Mouse (Mus musculus): ENCODE data around the gene Gm19345.

Gene Gm19345

GRCm38 (mm10) chr7:19871137-19871621, 19.4 kb downstream of the Gm19345 start:
- DNase-seq (ENCODE audit: low read depth, low spot score) = no peak

DNA sequence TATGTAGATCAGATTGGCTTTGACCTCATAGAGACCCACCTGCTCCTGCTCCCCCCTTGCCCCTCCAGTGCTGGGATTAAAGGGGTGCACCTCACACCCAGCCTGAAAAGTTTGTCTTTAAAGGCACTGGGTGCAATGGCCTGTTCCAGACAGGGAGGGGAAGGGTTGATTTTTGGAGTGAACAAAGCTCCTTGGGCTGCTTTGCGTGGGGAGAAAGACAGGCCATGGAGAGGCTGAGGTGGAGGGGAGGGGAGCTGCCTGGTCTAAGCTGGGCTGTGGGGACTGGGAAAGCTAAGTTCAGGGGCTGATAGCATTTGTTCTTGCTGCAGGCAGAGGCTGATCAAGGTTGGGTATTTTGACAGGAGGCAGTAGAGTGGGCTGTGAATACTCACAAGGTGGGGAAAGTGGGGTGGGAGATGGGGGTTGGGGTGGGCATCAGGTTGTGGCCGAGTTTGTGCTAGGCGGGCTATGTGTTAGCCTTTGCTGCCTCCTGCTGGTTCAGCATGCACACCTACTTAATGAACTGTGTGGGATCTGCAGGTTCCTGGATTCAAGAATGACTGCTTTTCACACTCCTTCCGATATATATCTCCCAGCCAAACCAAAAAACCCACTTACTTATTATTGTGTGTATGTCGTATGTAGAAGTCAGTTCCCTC, 20.3 kb downstream of the Gm19345 start:
- peak; percentile 49 for DNase-seq (ENCODE audit: low read depth, low spot score)

DNA sequence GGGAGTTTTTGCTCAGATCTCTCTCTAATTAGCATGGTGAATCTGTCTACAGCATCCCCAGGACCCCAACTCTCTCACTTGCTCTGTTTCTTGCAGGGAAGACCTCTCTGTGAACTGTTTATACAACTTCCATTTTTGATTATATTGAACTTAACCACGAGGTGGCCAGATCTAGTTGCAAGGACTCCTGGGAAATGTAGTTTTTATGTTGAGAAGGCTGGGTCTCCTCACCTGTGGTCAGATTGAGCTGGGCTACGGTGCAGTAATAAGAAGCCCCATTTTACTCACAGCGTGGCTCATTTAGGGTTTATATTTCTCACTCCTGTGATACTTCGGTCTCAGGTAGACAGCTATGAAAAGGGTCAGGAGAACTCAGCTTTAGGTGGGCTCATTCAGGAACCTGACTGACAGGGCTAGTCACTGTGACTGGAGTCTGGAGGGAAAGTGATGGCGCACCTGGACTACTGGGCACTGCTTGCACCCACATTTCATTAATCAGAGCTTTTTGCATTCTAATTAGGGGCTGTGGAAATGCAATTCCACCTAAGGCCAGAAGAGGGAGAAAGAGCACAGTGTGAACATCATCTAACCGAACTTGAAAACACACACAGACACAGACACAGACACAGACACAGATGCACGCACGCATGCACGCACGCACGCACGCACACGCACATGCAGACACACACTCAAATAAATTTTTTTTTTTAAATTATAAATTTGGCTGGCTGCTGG, 24.3 kb downstream of the Gm19345 start:
- peak; percentile 70 for DNase-seq (ENCODE audit: low read depth, low spot score)

- peak; percentile 53 for DNase-seq (ENCODE audit: low read depth, low spot score)
Observed at GRCm38 (mm10) chr7:19876781-19877425, 25.1 kb downstream of the Gm19345 start.

GRCm38 (mm10) chr7:19880754-19881153, 29.0 kb downstream of the Gm19345 start:
- DNase-seq (ENCODE audit: low read depth, low spot score) = no peak

DNA sequence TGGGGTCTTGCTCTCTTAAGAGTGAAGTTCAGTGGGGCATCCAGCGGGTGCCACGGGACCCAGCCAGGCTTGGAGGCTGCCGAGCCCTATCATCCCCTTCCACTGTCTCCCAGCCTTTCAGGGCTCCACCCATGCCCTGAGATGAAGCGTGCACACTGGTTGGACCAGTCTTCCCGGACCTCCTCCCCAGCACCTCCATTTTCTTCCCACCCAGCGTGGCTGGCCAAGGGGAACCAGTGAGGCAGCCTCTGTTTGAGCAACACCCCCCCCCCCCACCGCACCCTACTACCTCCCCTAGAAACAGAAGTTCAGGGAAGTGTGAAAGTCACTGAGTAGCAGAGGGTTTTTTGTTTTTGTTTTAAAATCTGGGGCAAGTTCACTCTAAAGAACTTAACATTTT, 36.0 kb downstream of the Gm19345 start, which contains the start of gene Ceacam19:
Gene Ceacam19 (minus strand): TSS at position 117 of the 400 bp plus-strand sequence.
- no peak for DNase-seq (ENCODE audit: low read depth, low spot score)

- DNase-seq (ENCODE audit: low read depth, low spot score) = peak; percentile 50
Observed at GRCm38 (mm10) chr7:19889881-19890280, 38.1 kb downstream of the Gm19345 start.

Data from 3T3-L1 (cell line).